Mouse (Mus musculus) small intestine, adult 2 months (tissue): Measurements from ENCODE around the gene Tns3. TPM values are rescaled to one million over a fixed set of nuclear protein-coding genes. Genes with fewer than 3 reads are reported as not detected.

Source experiments
- H3K27ac ChIP-seq: fragments of 200-500 bp; 2 replicates; pipeline ENCODE4 v1.5.1; 2012; ENCODE audit warnings: low read depth, low read length, control low read depth, inconsistent platforms; ENCODE audit not compliant: insufficient read depth
- H3K27me3 ChIP-seq: fragments of 200-500 bp; 2 replicates; pipeline ENCODE4 v1.6.1; 2012; ENCODE audit warnings: mild to moderate bottlenecking, moderate library complexity, low read length, inconsistent platforms; ENCODE audit not compliant: control insufficient read depth, insufficient read depth
- H3K36me3 ChIP-seq: fragments of 200-500 bp; 2 replicates; pipeline ENCODE4 v1.6.1; 2012; ENCODE audit warnings: mild to moderate bottlenecking, low read length, control low read depth, inconsistent platforms; ENCODE audit not compliant: control insufficient read depth, insufficient read depth
- H3K4me1 ChIP-seq: fragments of 200-500 bp; 2 replicates; pipeline ENCODE4 v1.6.1; 2012; ENCODE audit warnings: low read length, inconsistent platforms, mixed read lengths; ENCODE audit not compliant: control insufficient read depth, insufficient read depth, insufficient read length
- H3K4me3 ChIP-seq: fragments of 200-500 bp; 2 replicates; pipeline ENCODE4 v1.5.1; 2012; ENCODE audit warnings: low read depth, mild to moderate bottlenecking, control low read depth, inconsistent platforms, low read length, moderate library complexity
- CTCF ChIP-seq: fragments of 200-500 bp; IDR thresholded peaks from 2 replicates; pipeline ENCODE4 v1.5.1; 2012; ENCODE audit warnings: low read depth, mild to moderate bottlenecking, control low read depth, inconsistent platforms, low read length, moderate library complexity, mixed read lengths; ENCODE audit not compliant: insufficient replicate concordance, insufficient read length; ENCODE audit errors: extremely low read depth
- POLR2A ChIP-seq: fragments of 200-500 bp; IDR thresholded peaks from 2 replicates; pipeline ENCODE4 v1.6.1; 2012; ENCODE audit warnings: low read depth, mild to moderate bottlenecking, control low read depth, inconsistent platforms, low read length, moderate library complexity
- whole genome bisulfite sequencing: fragments of 180-500 bp; shearing (Covaris S2); methylation state at CpG from one replicate; pipeline ENCODE4 v1.1.7; 2018; 5-methylcytosine and 5-hydroxymethylcytosine counted together
- polyA plus RNA-seq: library from polyadenylated mRNA; depleted of rRNA; stranded (reverse); fragments of >200 nt; gene quantifications from 2 replicates; pipeline ENCODE4 v1.2.3, GENCODE M21; 2012

Gene Tns3
- polyA plus RNA-seq, 1 experiment, result 24.9 TPM

DNA sequence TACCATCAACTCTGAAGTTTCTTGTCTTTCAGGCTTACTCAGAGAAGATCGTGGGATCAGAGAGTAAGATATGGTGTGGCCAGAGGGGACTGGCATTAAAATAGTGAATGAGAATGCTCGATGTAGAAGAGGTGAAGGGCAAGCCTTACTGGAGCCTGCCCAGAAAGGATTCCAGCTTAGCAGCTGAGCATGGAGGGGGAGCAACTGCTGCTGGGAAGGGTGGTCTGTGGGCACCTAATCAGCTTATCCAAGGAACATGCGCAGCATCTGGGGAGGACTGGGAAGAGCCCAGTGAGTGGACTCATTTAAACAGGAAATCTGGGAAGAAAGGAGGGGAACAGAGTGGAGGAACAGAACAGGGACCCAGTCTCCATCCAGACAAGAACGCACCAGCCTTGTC lies 26.3 kb upstream of the Tns3 start:
- TF ChIP-seq POLR2A (no peak), CTCF (no peak)
- Histone ChIP-seq H3K27me3 (no peaks in the 10 kb centered on the region), H3K27ac (no peak overlapping the region), H3K4me1 (peaks cover 4% of the 10 kb centered on the region), H3K4me3 (no peak overlapping the region), H3K36me3 (no peaks in the 10 kb centered on the region)
- WGBS, result 81% methylated on average over 4 of the region's 4 CpGs

DNA sequence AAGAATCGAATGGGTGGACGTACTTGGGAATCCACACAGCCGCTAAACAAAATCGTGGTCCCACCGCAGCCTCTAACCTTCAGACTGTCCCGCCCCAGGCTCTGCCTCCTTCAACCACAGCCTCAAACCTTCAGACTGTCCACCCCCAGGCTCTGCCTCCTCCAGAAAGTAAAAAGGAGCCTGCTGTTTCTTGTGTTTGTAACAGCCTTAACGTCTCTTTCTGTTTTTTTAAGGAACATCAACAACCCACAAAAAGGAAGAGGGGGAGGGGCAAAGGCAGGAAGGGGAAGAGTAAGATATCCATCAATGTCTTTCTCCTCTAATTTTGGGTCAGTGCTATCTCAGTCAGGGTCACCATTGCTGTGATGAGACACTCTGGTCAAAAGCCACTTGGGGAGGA lies 25.2 kb upstream of the Tns3 start:
- WGBS, result 80% methylated on average over 7 of the region's 7 CpGs
- Histone ChIP-seq H3K36me3 (no peaks in the 10 kb centered on the region), H3K27ac (peak overlapping the region; percentile 80), H3K4me3 (0 out of 2 replicates have a peak overlapping the region, but pooled peaks have one; percentile 2), H3K4me1 (peaks cover 4% of the 10 kb centered on the region), H3K27me3 (no peaks in the 10 kb centered on the region)
- TF ChIP-seq CTCF, result no peak
- TF ChIP-seq POLR2A, result no peak

DNA sequence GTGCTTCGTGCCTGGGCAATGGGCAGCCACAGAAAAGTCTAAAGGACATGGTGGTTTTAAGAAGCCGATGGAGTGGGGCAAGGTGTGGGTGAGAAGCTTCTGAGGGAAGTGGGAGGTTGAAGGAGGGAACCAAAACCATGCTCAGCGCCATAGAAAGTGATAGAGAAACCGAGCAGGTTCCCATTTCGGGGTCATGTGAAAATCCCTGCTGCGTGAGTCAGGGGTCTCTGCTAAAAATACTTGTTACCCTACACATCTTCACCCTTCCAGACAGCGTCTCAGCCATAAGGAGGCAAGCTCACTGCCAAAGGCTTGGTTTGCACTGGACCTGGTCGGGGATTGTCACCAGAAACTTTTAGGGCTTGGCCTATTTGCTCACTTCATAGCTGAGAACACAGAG lies 24.6 kb upstream of the Tns3 start:
- Histone ChIP-seq H3K36me3 (no peaks in the 10 kb centered on the region), H3K27ac (peak overlapping the region; percentile 80), H3K4me3 (peak overlapping the region; percentile 2; the same call in 1 of the 2 replicates), H3K4me1 (peaks cover 4% of the 10 kb centered on the region), H3K27me3 (no peaks in the 10 kb centered on the region)
- TF ChIP-seq CTCF, result no peak
- TF ChIP-seq POLR2A, result no peak
- WGBS, result 82% methylated on average over 8 of the region's 8 CpGs

DNA sequence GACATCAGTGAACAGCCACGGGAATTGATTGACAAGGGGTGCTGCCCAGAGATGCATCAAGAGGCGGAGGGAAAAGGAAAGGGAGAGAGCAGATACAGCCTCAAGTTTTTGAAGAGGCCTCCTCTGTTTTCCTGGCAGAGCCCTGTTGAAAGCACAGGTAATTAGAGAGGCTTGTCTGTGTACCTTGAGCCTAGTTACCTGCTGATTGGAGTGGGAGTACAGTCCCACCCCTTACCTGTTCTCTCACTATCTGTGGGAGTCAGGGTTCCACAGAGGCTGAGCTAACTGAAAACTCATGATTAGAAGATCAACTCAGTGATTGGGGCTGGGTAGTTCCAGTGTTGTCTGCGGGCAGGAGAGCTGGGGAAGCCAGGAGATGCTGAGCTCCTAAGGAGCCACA lies 22.2 kb upstream of the Tns3 start:
- 55% methylated on average over 3 of the region's 3 CpGs for WGBS
- no peaks in the 10 kb centered on the region for H3K27me3 ChIP-seq
- no peak overlapping the region for H3K27ac ChIP-seq
- peaks cover 4% of the 10 kb centered on the region for H3K4me1 ChIP-seq
- no peak overlapping the region for H3K4me3 ChIP-seq
- no peaks in the 10 kb centered on the region for H3K36me3 ChIP-seq
- no peak for TF ChIP-seq CTCF
- no peak for TF ChIP-seq POLR2A

DNA sequence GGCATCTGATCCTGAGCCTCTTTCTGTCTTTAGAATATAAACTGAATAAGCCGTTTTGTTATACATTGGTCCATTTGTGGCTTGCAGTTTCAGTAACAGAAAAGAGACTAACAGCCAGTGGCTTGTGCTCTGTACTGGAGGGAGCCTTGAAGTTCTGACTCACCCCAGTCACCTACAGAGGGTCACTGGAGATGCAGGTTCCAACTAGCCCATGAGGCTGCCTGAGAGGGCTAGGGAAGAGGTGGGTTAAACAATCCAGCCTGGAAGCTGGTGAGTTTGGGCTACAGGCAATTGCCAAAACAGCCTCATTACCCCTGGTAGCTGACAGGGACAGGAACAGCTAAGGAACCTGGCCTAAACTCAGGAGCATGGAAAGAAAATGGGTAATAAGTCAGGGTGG lies 21.7 kb upstream of the Tns3 start:
- TF ChIP-seq POLR2A (no peak), CTCF (no peak)
- Histone ChIP-seq H3K27me3 (no peaks in the 10 kb centered on the region), H3K27ac (no peak overlapping the region), H3K36me3 (no peaks in the 10 kb centered on the region), H3K4me1 (peaks cover 4% of the 10 kb centered on the region), H3K4me3 (no peak overlapping the region)
- 77% methylated on average over 1 of the region's 1 CpGs for WGBS

DNA sequence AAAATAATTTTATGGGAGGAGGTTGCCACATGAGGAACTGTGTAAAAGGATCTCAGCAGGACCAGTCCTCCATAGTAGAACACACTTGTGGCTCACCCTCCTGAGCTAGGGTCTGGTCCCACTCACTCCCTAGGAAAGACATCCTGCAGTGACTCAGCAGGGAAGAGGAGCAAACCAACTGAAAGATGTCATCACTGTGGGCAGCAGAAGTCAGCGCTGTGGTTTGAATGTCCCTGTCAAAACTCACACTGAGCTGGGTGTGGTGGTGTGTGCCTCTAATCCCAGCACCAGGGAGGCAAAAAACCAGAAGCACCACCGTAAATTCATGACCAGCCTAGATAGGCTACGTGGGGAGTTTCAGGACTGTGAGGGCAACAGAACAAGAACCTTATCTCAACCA lies 20.9 kb upstream of the Tns3 start:
- 60% methylated on average over 3 of the region's 3 CpGs for WGBS
- no peak overlapping the region for H3K27ac ChIP-seq
- H3K27me3 ChIP-seq, result no peaks in the 10 kb centered on the region
- H3K4me1 ChIP-seq, result peaks cover 4% of the 10 kb centered on the region
- no peaks in the 10 kb centered on the region for H3K36me3 ChIP-seq
- no peak overlapping the region for H3K4me3 ChIP-seq
- TF ChIP-seq CTCF (no peak), POLR2A (no peak)

DNA sequence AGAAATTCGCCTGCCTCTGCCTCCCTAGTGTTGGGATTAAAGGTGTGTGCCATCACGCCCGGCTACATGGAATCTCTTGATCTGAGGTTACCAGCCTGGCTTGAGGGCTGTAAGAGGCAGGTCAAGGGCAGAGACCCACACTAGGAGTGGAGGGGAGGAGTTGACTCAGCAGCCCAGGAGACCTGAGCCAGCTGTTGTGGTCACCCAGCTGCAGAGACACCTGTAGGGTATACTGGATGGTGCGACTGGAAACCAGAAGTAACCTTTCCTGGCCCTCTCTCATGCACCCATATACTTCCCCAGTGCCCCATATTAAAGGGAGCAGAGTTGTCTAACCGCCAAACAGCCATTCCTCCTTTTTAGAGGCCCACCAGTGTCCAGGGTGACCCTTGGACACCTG lies 19.9 kb upstream of the Tns3 start:
- TF ChIP-seq POLR2A (no peak), CTCF (no peak)
- Histone ChIP-seq H3K4me3 (no peak overlapping the region), H3K36me3 (no peaks in the 10 kb centered on the region), H3K27ac (no peak overlapping the region), H3K27me3 (no peaks in the 10 kb centered on the region), H3K4me1 (peaks cover 4% of the 10 kb centered on the region)
- WGBS, result 82% methylated on average over 5 of the region's 5 CpGs

DNA sequence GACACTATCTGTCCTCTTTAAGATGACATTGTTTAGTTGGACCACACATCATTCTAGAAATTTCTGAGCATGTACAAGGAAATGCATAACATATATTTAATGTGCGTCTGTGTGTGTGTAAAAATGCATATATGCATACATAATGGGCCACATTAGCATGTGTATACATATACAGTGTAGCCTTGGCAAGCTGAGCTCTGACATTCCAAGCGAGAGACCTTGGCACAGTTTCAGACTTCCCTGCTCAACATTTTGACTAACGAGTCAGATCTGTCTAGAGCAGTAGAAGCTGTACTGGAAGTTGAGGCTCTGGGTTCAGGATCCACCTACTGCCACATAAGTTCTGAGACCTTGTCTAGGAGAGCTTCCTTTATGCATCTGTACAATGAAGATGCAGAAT lies 17.0 kb upstream of the Tns3 start:
- WGBS, result 52% methylated on average over 3 of the region's 3 CpGs
- TF ChIP-seq POLR2A, result no peak
- no peak for TF ChIP-seq CTCF
- Histone ChIP-seq H3K36me3 (no peaks in the 10 kb centered on the region), H3K27me3 (no peaks in the 10 kb centered on the region), H3K27ac (no peak overlapping the region), H3K4me1 (peaks cover 4% of the 10 kb centered on the region; the same call in 1 of the 2 replicates), H3K4me3 (no peak overlapping the region)
